Mouse (Mus musculus): ENCODE results near the gene Gpr62.
"Not testable (repeated sequence)": the region's sequence is repeated elsewhere in the genome, so short reads cannot be mapped to it uniquely, and the experiment has no call there.

- not testable (repeated sequence) for TF ChIP-seq CTCF (conservative IDR thresholded peaks at IDR 0.05; ENCODE audit: low read length); NANOG (IDR thresholded peaks at IDR 0.05; ENCODE audit: borderline replicate concordance, low read length)
These were observed 21.9 kb upstream of the Gpr62 start for GRCm38 (mm10) chr9:106487602-106488001.

Data from E14TG2a.4 (cell line).